ENCODE assay signal across 10 mouse cellular contexts in genomic region chr17:71780945-71781344, GRCm38 (mm10). TPM values are rescaled to one million over a fixed set of nuclear protein-coding genes. Genes with fewer than 3 reads are reported as not detected.
A peak's percentile ranks its signal among the peaks of the same experiment; 100 is the strongest.
DNase-seq lines count a peak whose midpoint lies in the region; ATAC-seq and TF ChIP-seq lines count a peak whose summit lies in the region.
"Had no signal": no experiment of that assay in that cellular context is flagged by ENCODE, and none has a peak within 500 bp of the region (broad histone marks: within the 10 kb centered on the region; RNA-seq: fewer than 3 reads in every experiment).

No protein-coding gene starts in this region.

- TF ChIP-seq CTCF in stomach, postnatal 0 days (IDR thresholded peaks at IDR 0.05; ENCODE audit: low read depth), result no peak
- no peak for TF ChIP-seq CTCF in intestine, postnatal 0 days (IDR thresholded peaks at IDR 0.05; ENCODE audit: low read depth)

- H3K9ac ChIP-seq in limb, embryonic 14.5 days (ENCODE audit: low read depth, low read length, severe bottlenecking), result no peak overlapping the region
- no peak overlapping the region for H3K9ac ChIP-seq in lung, embryonic 16.5 days (ENCODE audit: low read length)
- H3K9ac ChIP-seq in stomach, postnatal 0 days (ENCODE audit: low read length), result no peak overlapping the region
- H3K9ac ChIP-seq in intestine, postnatal 0 days (ENCODE audit: low read depth, low read length), result no peak overlapping the region
- H3K9ac ChIP-seq: lung, embryonic 15.5 days; neural tube, embryonic 13.5 days had no signal

- H3K4me2 ChIP-seq in limb, embryonic 14.5 days (replicated peaks; ENCODE audit: low read depth, low read length, severe bottlenecking), result no peak overlapping the region
- no peak overlapping the region for H3K4me2 ChIP-seq in lung, embryonic 16.5 days (ENCODE audit: low read depth, low read length)
- no peak overlapping the region; the same call in 1 of the 2 replicates for H3K4me2 ChIP-seq in stomach, postnatal 0 days (replicated peaks; ENCODE audit: low read depth)
- no peak overlapping the region for H3K4me2 ChIP-seq in intestine, postnatal 0 days (replicated peaks; ENCODE audit: low read depth)
- H3K4me2 ChIP-seq: lung, embryonic 15.5 days; neural tube, embryonic 13.5 days had no signal

- 62% methylated on average over 4 of the region's 4 CpGs for WGBS in limb, embryonic 14.5 days
- 86% methylated on average over 4 of the region's 4 CpGs for WGBS in limb, embryonic 10.5 days
- 52% methylated on average over 4 of the region's 4 CpGs for WGBS in lung, embryonic 16.5 days
- 51% methylated on average over 4 of the region's 4 CpGs for WGBS in stomach, postnatal 0 days
- 77% methylated on average over 4 of the region's 4 CpGs for WGBS in intestine, postnatal 0 days

- no peaks in the 10 kb centered on the region for H3K36me3 ChIP-seq in limb, embryonic 14.5 days (ENCODE audit: control insufficient read depth, insufficient read depth, low read length)
- H3K36me3 ChIP-seq in limb, embryonic 10.5 days, result no peaks in the 10 kb centered on the region
- no peaks in the 10 kb centered on the region for H3K36me3 ChIP-seq in lung, embryonic 16.5 days (ENCODE audit: control insufficient read depth, insufficient read depth, low read length)
- H3K36me3 ChIP-seq in stomach, postnatal 0 days (ENCODE audit: control insufficient read depth, insufficient read depth, low read length), result no peaks in the 10 kb centered on the region
- H3K36me3 ChIP-seq in intestine, postnatal 0 days (ENCODE audit: control insufficient read depth, insufficient read depth), result no peaks in the 10 kb centered on the region
- H3K36me3 ChIP-seq: lung, embryonic 15.5 days; neural tube, embryonic 13.5 days had no signal

- no peak overlapping the region for H3K4me3 ChIP-seq in limb, embryonic 14.5 days (replicated peaks; ENCODE audit: low read length)
- H3K4me3 ChIP-seq in limb, embryonic 10.5 days, result no peak overlapping the region
- no peak overlapping the region for H3K4me3 ChIP-seq in lung, embryonic 16.5 days (ENCODE audit: low read length)
- no peak overlapping the region for H3K4me3 ChIP-seq in stomach, postnatal 0 days (ENCODE audit: low read depth, low read length)
- H3K4me3 ChIP-seq in intestine, postnatal 0 days (ENCODE audit: low read depth, low read length), result no peak overlapping the region
- H3K4me3 ChIP-seq: lung, embryonic 15.5 days; neural tube, embryonic 13.5 days had no signal

- H3K9me3 ChIP-seq in limb, embryonic 14.5 days (ENCODE audit: control insufficient read depth, low read length), result peaks cover 10% of the 10 kb centered on the region
- H3K9me3 ChIP-seq in limb, embryonic 10.5 days (replicated peaks), result no peaks in the 10 kb centered on the region
- H3K9me3 ChIP-seq in lung, embryonic 16.5 days (ENCODE audit: control insufficient read depth, low read length), result no peaks in the 10 kb centered on the region
- no peaks in the 10 kb centered on the region for H3K9me3 ChIP-seq in stomach, postnatal 0 days (ENCODE audit: control insufficient read depth, low read length)
- no peaks in the 10 kb centered on the region for H3K9me3 ChIP-seq in intestine, postnatal 0 days (ENCODE audit: control insufficient read depth)
- H3K9me3 ChIP-seq: lung, embryonic 15.5 days had no signal

- no peaks in the 10 kb centered on the region for H3K27me3 ChIP-seq in limb, embryonic 14.5 days (ENCODE audit: control insufficient read depth, insufficient read depth, low read length)
- peaks cover 34% of the 10 kb centered on the region for H3K27me3 ChIP-seq in limb, embryonic 10.5 days (ENCODE audit: low read depth, poor library complexity, severe bottlenecking)
- peaks cover 13% of the 10 kb centered on the region for H3K27me3 ChIP-seq in lung, embryonic 16.5 days (ENCODE audit: control insufficient read depth, insufficient read depth, low read depth, low read length)
- H3K27me3 ChIP-seq in stomach, postnatal 0 days (ENCODE audit: control insufficient read depth, insufficient read depth, low read length), result no peaks in the 10 kb centered on the region
- H3K27me3 ChIP-seq in intestine, postnatal 0 days (replicated peaks; ENCODE audit: control insufficient read depth, insufficient read depth, low read length), result peaks cover 21% of the 10 kb centered on the region

- TF ChIP-seq POLR2A in limb, embryonic 14.5 days (IDR thresholded peaks at IDR 0.05; ENCODE audit: borderline replicate concordance, extremely low read depth, insufficient read depth, insufficient read length), result no peak

- TF ChIP-seq EP300 in stomach, postnatal 0 days (optimal IDR thresholded peaks at IDR 0.05), result no peak

- no peak for ATAC-seq in limb, embryonic 14.5 days (ENCODE audit: low FRiP score, low read depth)
- ATAC-seq in lung, embryonic 16.5 days (ENCODE audit: low read depth), result peak; percentile 79
- 0 out of 2 replicates have a peak, but pooled peaks have one; percentile 21 for ATAC-seq in stomach, postnatal 0 days (ENCODE audit: low FRiP score, low TSS enrichment)
- no peak for ATAC-seq in inflammation-experienced regulatory T-cells, adult 6 months
- no peak for ATAC-seq in intestine, postnatal 0 days

- no peak overlapping the region for H3K27ac ChIP-seq in limb, embryonic 14.5 days (replicated peaks; ENCODE audit: low read depth, low read length)
- no peak overlapping the region for H3K27ac ChIP-seq in limb, embryonic 10.5 days
- no peak overlapping the region for H3K27ac ChIP-seq in lung, embryonic 16.5 days (ENCODE audit: low read length)
- peak overlapping the region; percentile 45 for H3K27ac ChIP-seq in stomach, postnatal 0 days (replicated peaks)
- no peak overlapping the region for H3K27ac ChIP-seq in intestine, postnatal 0 days (ENCODE audit: low read depth, low read length)
- H3K27ac ChIP-seq: lung, embryonic 15.5 days; neural tube, embryonic 13.5 days had no signal

- DNase-seq in limb, embryonic 14.5 days (ENCODE audit: low spot score), result peak; percentile 64
- no peak for DNase-seq in limb, embryonic 10.5 days (ENCODE audit: low spot score)
- peak; percentile 60 for DNase-seq in layer of hippocampus, adult 11-12 months (ENCODE audit: low spot score)
- no peak for DNase-seq in stomach, postnatal 0 days (ENCODE audit: low spot score)
- DNase-seq in urinary bladder, adult 2 months (ENCODE audit: low spot score), result no peak

- 0 out of 2 replicates have a peak, but pooled peaks cover 11% of the 10 kb centered on the region for H3K4me1 ChIP-seq in limb, embryonic 14.5 days (ENCODE audit: control insufficient read depth, insufficient read depth, low read length)
- H3K4me1 ChIP-seq in limb, embryonic 10.5 days, result peaks cover 17% of the 10 kb centered on the region
- no peaks in the 10 kb centered on the region for H3K4me1 ChIP-seq in lung, embryonic 16.5 days (replicated peaks; ENCODE audit: control insufficient read depth, insufficient read depth, low read length)
- H3K4me1 ChIP-seq in stomach, postnatal 0 days (replicated peaks; ENCODE audit: control insufficient read depth, insufficient read depth), result no peaks in the 10 kb centered on the region; the same call in 1 of the 2 replicates
- no peaks in the 10 kb centered on the region for H3K4me1 ChIP-seq in intestine, postnatal 0 days (replicated peaks; ENCODE audit: control insufficient read depth, insufficient read depth, low read length)

RNA-seq across cellular contexts. Expression of gene Clip4, which starts 12.7 kb away (rescaled TPM):
- 12.2 and 14.7 TPM in 2 replicates for polyA plus RNA-seq in limb, embryonic 14.5 days (2012; rRNA removed)
- polyA plus RNA-seq in limb, embryonic 14.5 days (2014; fragmentation: Nextera tagmentation; extraction: Ambion mirVana), result 8.9 and 9.0 TPM in 2 replicates
- 2.0 and 2.3 TPM in 2 replicates for polyA plus RNA-seq in limb, embryonic 10.5 days (2016; fragmentation: Nextera tagmentation; extraction: Ambion mirVana)
- polyA plus RNA-seq in lung, embryonic 16.5 days (2015; fragmentation: Nextera tagmentation; extraction: Ambion mirVana), result 6.0 and 6.9 TPM in 2 replicates
- polyA plus RNA-seq in stomach, postnatal 0 days (2015; fragmentation: Nextera tagmentation; extraction: Ambion mirVana), result 12.5 and 14.2 TPM in 2 replicates
- polyA plus RNA-seq in inflammation-experienced regulatory T-cells, adult 6 months (2017; shearing (Covaris generic)), result under 1 TPM in 1 of 3 experiments, not detected in 2; 0.28 TPM
- polyA plus RNA-seq in urinary bladder, adult 2 months (2012; rRNA removed), result 17.5 and 18.9 TPM in 2 replicates
- polyA plus RNA-seq in intestine, postnatal 0 days (2015; fragmentation: Nextera tagmentation; extraction: Ambion mirVana), result 3.3 and 3.7 TPM in 2 replicates

RNA-seq across cellular contexts. Expression of gene Pcare, which starts 28.3 kb away (rescaled TPM):
- polyA plus RNA-seq in limb, embryonic 14.5 days (2012; rRNA removed), result 0.01 TPM in 1 of 2 replicates, not detected in the other
- 0.06 TPM in 1 of 2 replicates, not detected in the other for polyA plus RNA-seq in limb, embryonic 14.5 days (2014; fragmentation: Nextera tagmentation; extraction: Ambion mirVana)
- not detected in 2 replicates for polyA plus RNA-seq in limb, embryonic 10.5 days (2016; fragmentation: Nextera tagmentation; extraction: Ambion mirVana)
- polyA plus RNA-seq in lung, embryonic 16.5 days (2015; fragmentation: Nextera tagmentation; extraction: Ambion mirVana), result not detected in 2 replicates
- 0.04 TPM in 1 of 2 replicates, not detected in the other for polyA plus RNA-seq in stomach, postnatal 0 days (2015; fragmentation: Nextera tagmentation; extraction: Ambion mirVana)
- polyA plus RNA-seq in inflammation-experienced regulatory T-cells, adult 6 months (2017; shearing (Covaris generic)), result not detected
- not detected in 2 replicates for polyA plus RNA-seq in urinary bladder, adult 2 months (2012; rRNA removed)
- not detected in 2 replicates for polyA plus RNA-seq in intestine, postnatal 0 days (2015; fragmentation: Nextera tagmentation; extraction: Ambion mirVana)
- polyA plus RNA-seq: lung, embryonic 15.5 days; neural tube, embryonic 13.5 days had no signal

Comparison
In these comparisons a context has a peak if more than half of its experiments do, and no peak if none do; other contexts are left out.
1. DNase-seq: peak in limb, embryonic 14.5 days (single experiment) and layer of hippocampus, adult 11-12 months (single experiment); none in limb, embryonic 10.5 days (single experiment), stomach, postnatal 0 days (single experiment) and urinary bladder, adult 2 months (single experiment).
2. ATAC-seq: peak in lung, embryonic 16.5 days (single experiment) and stomach, postnatal 0 days (single experiment); none in limb, embryonic 14.5 days (single experiment), inflammation-experienced regulatory T-cells, adult 6 months (single experiment) and intestine, postnatal 0 days (single experiment).